Mouse (Mus musculus): ENCODE data around the gene Il1rl2.

The Il1rl2 gene

DNA sequence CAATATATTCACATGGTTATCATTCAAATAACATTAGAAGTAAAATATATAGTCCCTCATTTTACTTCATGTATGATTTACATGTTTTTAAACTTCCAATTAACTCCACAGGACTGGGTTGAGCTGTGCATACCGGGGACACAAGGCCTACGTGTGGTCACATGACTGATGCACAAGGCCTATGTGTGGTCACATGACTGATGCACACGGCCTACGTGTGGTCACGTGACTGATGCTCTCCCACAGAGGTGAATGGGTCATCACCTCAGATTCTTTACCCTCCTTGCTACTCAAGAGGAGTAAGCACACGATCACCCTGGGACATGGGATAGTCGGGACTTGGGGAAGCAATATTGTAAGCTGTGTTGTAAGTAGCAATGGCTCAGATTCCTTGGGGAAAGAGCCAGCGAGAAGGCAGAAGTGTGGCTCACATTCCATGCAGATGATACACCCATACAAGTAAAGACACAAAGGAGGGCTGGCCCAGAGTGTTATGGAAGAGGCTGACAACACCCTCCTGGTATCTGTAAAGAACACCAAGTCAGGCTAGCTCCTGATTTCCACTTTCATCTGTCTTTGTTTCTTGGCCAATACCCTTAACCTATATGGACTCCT lies 60.6 kb downstream of the Il1rl2 start:
- no peak for DNase-seq

DNA sequence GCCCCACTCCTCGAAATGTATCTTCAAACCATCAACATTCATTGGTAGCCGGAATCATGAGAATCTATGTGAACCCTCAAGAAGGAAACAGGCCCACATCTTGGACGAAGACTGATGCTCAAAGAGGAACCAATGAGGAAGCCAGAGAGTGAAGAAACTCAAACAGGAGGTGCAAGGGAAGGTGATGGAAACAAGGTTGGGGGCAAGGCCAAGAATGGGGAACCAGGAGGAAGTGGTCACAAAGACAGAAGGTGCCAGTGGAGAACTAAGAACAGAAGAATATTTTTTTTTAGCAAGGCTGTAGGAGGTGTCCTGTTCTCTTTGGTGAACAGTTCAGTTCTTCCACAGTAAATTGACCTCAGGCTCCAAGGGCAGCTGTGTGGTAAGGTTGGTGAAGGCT lies 67.0 kb downstream of the Il1rl2 start:
- no peak for DNase-seq

DNA sequence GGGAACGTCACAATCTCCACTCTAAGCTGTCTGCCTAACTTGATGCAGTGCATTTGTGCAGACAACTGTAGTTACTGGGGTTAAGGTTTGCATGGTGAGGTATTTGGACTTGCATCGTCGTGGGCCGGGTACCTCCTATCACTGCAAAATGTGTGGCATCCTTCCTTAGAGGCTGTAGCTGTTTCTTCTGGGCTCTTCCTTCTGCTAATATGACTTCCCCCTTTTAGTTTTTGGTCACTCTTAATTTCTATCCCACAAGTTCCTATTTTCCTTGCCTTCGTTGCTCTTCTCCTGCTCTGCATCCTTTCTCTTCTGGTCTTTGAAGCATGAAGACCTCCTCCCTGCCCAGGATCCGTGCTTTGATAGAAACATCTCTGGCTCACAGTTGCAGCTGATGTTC lies 68.1 kb downstream of the Il1rl2 start:
- DNase-seq: no peak

DNA sequence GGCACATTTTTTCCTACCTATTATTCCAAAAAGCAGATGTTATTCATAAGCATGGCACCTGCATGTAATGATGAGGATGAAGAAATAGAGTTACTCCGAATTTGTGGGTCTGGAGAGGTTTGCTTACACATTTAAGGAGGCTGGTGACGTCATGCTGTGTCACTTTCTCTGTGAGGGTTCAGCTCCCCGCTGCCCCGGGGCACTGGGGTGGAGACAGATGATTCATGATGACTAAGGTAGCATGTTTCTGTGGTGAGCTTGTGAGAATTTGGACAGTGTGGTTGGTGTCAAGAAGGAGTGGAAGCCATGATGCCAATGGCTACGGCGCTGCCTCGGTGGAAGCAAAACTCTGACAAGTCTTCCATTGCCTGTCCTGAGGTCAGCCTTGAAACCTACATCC lies 68.8 kb downstream of the Il1rl2 start:
- DNase-seq: no peak

DNA sequence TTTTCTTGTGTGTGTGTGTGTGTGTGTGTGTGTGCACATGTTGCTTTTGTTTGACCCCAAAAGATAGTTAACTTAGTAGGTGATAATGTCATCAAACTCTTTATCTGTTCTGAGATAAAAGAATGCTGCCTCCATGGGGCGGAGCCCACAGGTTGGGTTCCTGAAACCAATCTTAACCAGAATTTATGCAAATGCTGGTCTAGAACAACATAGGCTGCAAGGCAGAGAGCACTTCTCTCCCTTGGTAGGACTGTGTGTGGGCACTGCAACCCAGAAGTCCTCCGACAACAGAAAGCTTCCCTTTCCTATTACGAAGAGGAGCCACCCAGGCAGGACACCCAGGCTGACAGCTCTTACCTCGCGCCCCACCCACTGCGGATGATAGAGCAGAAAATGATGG lies 75.2 kb downstream of the Il1rl2 start:
- no peak for DNase-seq

DNA sequence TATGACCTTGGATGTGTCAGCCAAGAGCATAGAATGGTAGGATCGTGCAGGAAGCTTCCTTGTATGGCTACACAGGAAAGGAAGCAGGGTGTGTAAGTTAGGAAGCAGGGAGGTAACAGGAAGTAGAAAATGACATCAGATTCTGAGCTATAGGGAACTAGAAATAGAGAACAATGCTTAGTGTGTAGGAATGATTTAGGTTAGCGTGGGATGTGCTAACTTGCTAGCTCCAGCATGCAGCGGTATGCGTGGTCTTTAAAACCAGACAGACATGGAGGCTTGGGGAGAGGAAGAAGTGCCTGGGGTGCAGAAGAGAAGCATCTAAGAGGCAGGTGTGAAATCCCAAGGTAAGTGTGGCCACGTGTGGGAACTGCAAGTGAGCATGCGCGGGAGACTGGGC lies 80.3 kb downstream of the Il1rl2 start:
- no peak for DNase-seq

DNA sequence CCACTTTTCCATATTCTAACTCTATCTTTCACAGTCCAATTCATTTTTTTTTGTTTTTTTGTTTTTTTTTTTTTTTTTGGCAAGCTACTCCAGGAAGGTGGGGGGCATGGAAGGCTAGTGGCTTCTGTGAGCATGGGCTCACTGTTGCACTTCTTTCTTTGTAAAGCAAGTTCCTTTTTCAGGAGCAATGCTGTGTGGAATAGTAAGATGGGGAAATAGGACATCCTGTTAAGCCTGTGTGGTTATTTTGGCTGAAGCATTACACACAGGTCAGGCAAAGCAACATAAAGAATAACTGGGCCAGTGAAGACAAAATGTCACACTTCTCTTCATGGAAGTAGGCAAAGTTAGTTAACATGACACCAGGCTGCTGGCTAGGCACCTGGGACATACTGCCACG lies 85.5 kb downstream of the Il1rl2 start:
- no peak for DNase-seq

DNA sequence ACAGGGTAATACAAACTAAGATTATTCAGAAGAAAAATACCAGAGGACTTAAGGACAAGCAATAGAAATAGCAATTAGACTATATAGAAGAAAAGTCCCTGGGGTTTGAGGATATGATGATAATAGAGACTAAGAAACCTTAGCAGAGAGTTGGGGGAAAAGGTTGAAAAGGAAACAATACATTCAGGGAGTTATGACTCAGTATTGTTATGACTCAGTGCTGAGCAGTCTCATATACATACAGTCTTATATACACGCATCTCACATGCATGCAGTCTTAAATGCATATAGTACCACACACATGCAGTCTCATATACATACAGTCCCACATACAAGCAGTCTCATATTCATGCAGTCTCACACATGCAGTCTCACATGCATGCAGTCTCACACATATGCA lies 88.6 kb downstream of the Il1rl2 start:
- DNase-seq: no peak

DNA sequence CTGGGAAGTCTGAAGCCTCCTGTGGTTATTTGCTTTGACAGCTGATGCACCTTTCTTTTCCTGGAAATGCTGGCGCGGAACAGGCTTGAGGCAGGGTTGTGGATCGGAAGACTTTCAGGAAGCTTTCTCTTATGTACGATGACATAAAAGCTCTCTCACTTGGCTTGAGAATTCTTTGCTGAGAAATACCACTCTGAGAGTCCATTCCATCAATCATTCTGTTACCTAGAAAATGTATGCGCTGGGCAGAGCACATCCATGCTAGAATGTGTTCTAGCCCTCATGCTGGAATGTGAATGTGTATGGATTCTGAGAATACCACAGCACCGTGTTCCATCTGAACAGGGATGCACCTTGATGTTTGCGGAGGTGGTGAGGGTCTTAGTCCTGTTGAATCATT lies 89.9 kb downstream of the Il1rl2 start:
- DNase-seq: no peak

DNA sequence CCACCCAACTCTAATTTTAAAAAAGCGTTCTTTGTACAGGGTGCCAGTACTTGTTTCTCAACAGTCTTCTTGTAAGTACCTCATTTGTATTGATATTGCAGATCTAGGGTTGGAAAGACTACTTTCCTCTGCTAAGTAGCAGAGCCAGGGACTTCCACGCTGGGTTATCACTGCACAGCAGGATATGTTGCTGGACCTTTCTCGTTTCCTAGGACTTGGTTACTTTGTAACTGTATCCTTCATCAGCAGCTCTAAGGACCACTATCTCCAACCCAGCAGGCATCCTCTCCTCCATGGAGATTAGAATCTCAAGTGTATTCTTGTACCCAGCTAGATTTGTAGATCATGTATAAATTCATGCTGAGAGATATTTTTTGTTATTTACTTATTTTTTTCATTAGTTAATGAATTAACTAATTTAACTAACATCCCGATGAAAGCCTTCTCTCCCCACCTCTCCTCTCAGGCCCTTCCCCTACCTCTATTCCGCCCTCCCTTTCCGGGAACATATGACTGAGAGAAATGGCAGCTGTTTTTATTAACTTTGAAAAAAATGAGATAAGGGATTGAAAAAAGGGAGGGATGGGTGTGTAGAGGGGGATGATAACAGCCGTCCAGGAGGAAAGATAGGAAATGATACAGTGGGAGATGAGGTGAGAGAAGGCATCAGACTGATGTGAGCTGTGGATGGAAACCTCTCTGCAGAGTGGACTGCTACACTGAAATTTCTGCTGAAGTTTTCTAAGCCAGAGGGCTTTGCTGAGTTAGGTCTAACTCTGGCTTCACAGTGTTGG lies 90.7 kb downstream of the Il1rl2 start:
- no peak for DNase-seq

DNA sequence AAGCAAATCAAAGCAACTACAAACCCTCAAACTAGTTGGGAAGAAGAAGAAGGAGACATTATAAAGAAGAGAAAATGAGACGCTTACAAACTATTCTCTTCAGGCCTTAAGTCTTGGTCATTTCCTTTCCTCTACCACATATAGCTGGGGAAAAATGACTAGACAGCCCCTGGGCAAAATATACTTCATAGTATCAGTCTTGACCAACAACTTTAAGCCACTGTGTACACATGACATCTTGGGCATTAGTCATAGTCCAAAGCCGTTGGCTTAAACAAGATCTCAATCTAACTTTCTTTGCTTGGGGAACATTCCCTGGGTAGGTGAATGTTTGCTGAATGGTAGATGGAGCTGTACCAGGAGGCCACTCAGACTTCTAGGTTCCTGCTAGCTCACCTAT lies 92.6 kb downstream of the Il1rl2 start:
- DNase-seq: no peak
